Comparison of ENCODE assay signal across 11 mouse cellular contexts in genomic region chr13:104509561-104510493, GRCm38 (mm10).
DNase-seq lines count a peak whose midpoint lies in the region; ATAC-seq and TF ChIP-seq lines count a peak whose summit lies in the region.
"Had no signal": no experiment of that assay in that cellular context is flagged by ENCODE, and none has a peak within 500 bp of the region (broad histone marks: within the 10 kb centered on the region; RNA-seq: fewer than 3 reads in every experiment).

No protein-coding gene starts in this region.

- no peak overlapping the region for H3K4me3 ChIP-seq in hindbrain, embryonic 10.5 days
- no peak overlapping the region for H3K4me3 ChIP-seq in hindbrain, embryonic 12.5 days
- no peak overlapping the region for H3K4me3 ChIP-seq in embryonic facial prominence, embryonic 14.5 days (ENCODE audit: low read depth, low read length)
- H3K4me3 ChIP-seq in heart, postnatal 0 days (ENCODE audit: low read depth, low read length) = no peak overlapping the region

- TF ChIP-seq CTCF in heart, postnatal 0 days (IDR thresholded peaks at IDR 0.05; ENCODE audit: low read depth) = no peak

- peaks cover 19% of the 10 kb centered on the region; the same call in 1 of the 2 replicates for H3K4me1 ChIP-seq in hindbrain, embryonic 10.5 days (replicated peaks)
- H3K4me1 ChIP-seq in hindbrain, embryonic 12.5 days = peaks cover 5% of the 10 kb centered on the region; the same call in 1 of the 2 replicates
- no peaks in the 10 kb centered on the region for H3K4me1 ChIP-seq in embryonic facial prominence, embryonic 14.5 days (ENCODE audit: control insufficient read depth, insufficient read depth, low read length)
- H3K4me1 ChIP-seq in heart, postnatal 0 days (ENCODE audit: control insufficient read depth, insufficient read depth) = no peaks in the 10 kb centered on the region

- no peak for ATAC-seq in hindbrain, embryonic 12.5 days (ENCODE audit: low FRiP score)
- peak; percentile 65; the same call in 1 of the 2 replicates for ATAC-seq in embryonic facial prominence, embryonic 14.5 days (ENCODE audit: low read depth)
- ATAC-seq in heart, postnatal 0 days (ENCODE audit: insufficient read depth, low read depth) = 0 out of 2 replicates have a peak, but pooled peaks have one; percentile 20
- ATAC-seq in erythroid progenitor cell, adult 5-6 weeks (replicated peaks; ENCODE audit: low FRiP score, poor library complexity, severe bottlenecking) = no peak
- ATAC-seq: inflammation-experienced regulatory T-cells, adult 6 months had no signal

- no peak for DNase-seq in hindbrain, embryonic 10.5 days (ENCODE audit: low spot score)
- peak; percentile 59 for DNase-seq in brain, adult 2 months (ENCODE audit: low read depth, low spot score)
- DNase-seq in embryonic facial prominence, embryonic 14.5 days (ENCODE audit: low spot score) = no peak
- DNase-seq in heart, postnatal 0 days (ENCODE audit: low spot score) = no peak
- no peak for DNase-seq in adrenal gland, postnatal 25 days
- DNase-seq in spleen, postnatal 14 days (ENCODE audit: low spot score in 2 of 2) = no peak
- DNase-seq: B cell, adult 2 months; right cerebral cortex, adult 18-20 months had no signal

- no peak overlapping the region for H3K9ac ChIP-seq in hindbrain, embryonic 12.5 days
- no peak overlapping the region for H3K9ac ChIP-seq in embryonic facial prominence, embryonic 14.5 days (ENCODE audit: low read depth, low read length)
- H3K9ac ChIP-seq in heart, postnatal 0 days (replicated peaks; ENCODE audit: low read depth, low read length) = no peak overlapping the region

- H3K27ac ChIP-seq in hindbrain, embryonic 10.5 days = peak overlapping the region; percentile 47
- H3K27ac ChIP-seq in hindbrain, embryonic 12.5 days = no peak overlapping the region
- no peak overlapping the region for H3K27ac ChIP-seq in embryonic facial prominence, embryonic 14.5 days (replicated peaks; ENCODE audit: low read depth, low read length)
- H3K27ac ChIP-seq in heart, postnatal 0 days (ENCODE audit: low read depth) = no peak overlapping the region

- TF ChIP-seq EP300 in heart, postnatal 0 days (IDR thresholded peaks at IDR 0.05; ENCODE audit: low read depth) = no peak

- no peaks in the 10 kb centered on the region for H3K36me3 ChIP-seq in hindbrain, embryonic 10.5 days
- H3K36me3 ChIP-seq in hindbrain, embryonic 12.5 days = no peaks in the 10 kb centered on the region
- no peaks in the 10 kb centered on the region for H3K36me3 ChIP-seq in embryonic facial prominence, embryonic 14.5 days (ENCODE audit: control insufficient read depth, insufficient read depth, low read length)
- no peaks in the 10 kb centered on the region for H3K36me3 ChIP-seq in heart, postnatal 0 days (replicated peaks; ENCODE audit: control insufficient read depth, insufficient read depth, low read length)

- H3K27me3 ChIP-seq in hindbrain, embryonic 10.5 days (ENCODE audit: insufficient read depth, poor library complexity, severe bottlenecking) = no peaks in the 10 kb centered on the region
- H3K27me3 ChIP-seq in hindbrain, embryonic 12.5 days = no peaks in the 10 kb centered on the region
- H3K27me3 ChIP-seq in embryonic facial prominence, embryonic 14.5 days (replicated peaks; ENCODE audit: control insufficient read depth, insufficient read depth, low read length) = no peaks in the 10 kb centered on the region
- H3K27me3 ChIP-seq in heart, postnatal 0 days (ENCODE audit: control insufficient read depth, insufficient read depth, low read length) = no peaks in the 10 kb centered on the region

- H3K4me2 ChIP-seq in hindbrain, embryonic 12.5 days (replicated peaks) = no peak overlapping the region
- H3K4me2 ChIP-seq in embryonic facial prominence, embryonic 14.5 days (ENCODE audit: low read depth, low read length) = no peak overlapping the region
- H3K4me2 ChIP-seq in heart, postnatal 0 days (ENCODE audit: low read depth, low read length) = peak overlapping the region; percentile 17; the same call in 1 of the 2 replicates

- 78% methylated on average over 26 of the region's 26 CpGs for WGBS in hindbrain, embryonic 10.5 days
- 76% methylated on average over 26 of the region's 26 CpGs for WGBS in hindbrain, embryonic 12.5 days
- WGBS in embryonic facial prominence, embryonic 14.5 days = 77% methylated on average over 26 of the region's 26 CpGs
- WGBS in heart, postnatal 0 days = 63% methylated on average over 26 of the region's 26 CpGs

- H3K9me3 ChIP-seq in hindbrain, embryonic 10.5 days = no peaks in the 10 kb centered on the region
- no peaks in the 10 kb centered on the region for H3K9me3 ChIP-seq in hindbrain, embryonic 12.5 days (replicated peaks)
- H3K9me3 ChIP-seq in embryonic facial prominence, embryonic 14.5 days (ENCODE audit: control insufficient read depth, low read length) = no peaks in the 10 kb centered on the region
- no peaks in the 10 kb centered on the region for H3K9me3 ChIP-seq in heart, postnatal 0 days (replicated peaks; ENCODE audit: control insufficient read depth, low read length)

Comparison
In these comparisons a context has a peak if more than half of its experiments do, and no peak if none do; other contexts are left out.
1. ATAC-seq: peak in embryonic facial prominence, embryonic 14.5 days (single experiment) and heart, postnatal 0 days (single experiment); none in hindbrain, embryonic 12.5 days (single experiment) and erythroid progenitor cell, adult 5-6 weeks (single experiment).